Mouse (Mus musculus) stomach, postnatal 0 days (tissue): Measurements from ENCODE around the gene Fcho1. TPM values are rescaled to one million over a fixed set of nuclear protein-coding genes. Genes with fewer than 3 reads are reported as not detected.

ENCODE experiments used
- ATAC-seq: fragments of 200-750 bp; cut with Nextera tagmentation; 2 replicates; pipeline ENCODE4 v1.8.0; 2017; ENCODE audit not compliant: low FRiP score, low TSS enrichment
- DNase-seq: peaks from one replicate; pipeline ENCODE4 v3.0.0-alpha.2; 2016; ENCODE audit warnings: low spot score
- H3K27ac ChIP-seq: fragments of 300-500 bp; sonication (generic); replicated peaks from 2 replicates; pipeline ENCODE4 v1.5.1; 2014; ENCODE audit warnings: mild to moderate bottlenecking, control low read depth
- H3K27me3 ChIP-seq: fragments of 300-500 bp; sonication (generic); 2 replicates; pipeline ENCODE4 v1.6.1; 2014; ENCODE audit warnings: low read length; ENCODE audit not compliant: control insufficient read depth, insufficient read depth
- H3K36me3 ChIP-seq: fragments of 300-500 bp; sonication (generic); 2 replicates; pipeline ENCODE4 v1.6.1; 2014; ENCODE audit warnings: low read length, mixed read lengths; ENCODE audit not compliant: control insufficient read depth, insufficient read depth
- H3K4me1 ChIP-seq: fragments of 300-500 bp; sonication (generic); replicated peaks from 2 replicates; pipeline ENCODE4 v1.6.1; 2014; ENCODE audit warnings: antibody characterized with exemption; ENCODE audit not compliant: control insufficient read depth, insufficient read depth
- H3K4me2 ChIP-seq: fragments of 300-500 bp; sonication (generic); replicated peaks from 2 replicates; pipeline ENCODE4 v1.6.1; 2014; ENCODE audit warnings: low read depth, mild to moderate bottlenecking, control low read depth, moderate library complexity
- H3K4me3 ChIP-seq: fragments of 300-500 bp; sonication (generic); 2 replicates; pipeline ENCODE4 v1.5.1; 2014; ENCODE audit warnings: low read depth, low read length, control low read depth
- H3K9ac ChIP-seq: fragments of 300-500 bp; sonication (generic); 2 replicates; pipeline ENCODE4 v1.6.1; 2014; ENCODE audit warnings: mild to moderate bottlenecking, low read length, control low read depth, mixed read lengths
- H3K9me3 ChIP-seq: fragments of 300-500 bp; sonication (generic); 2 replicates; pipeline ENCODE4 v1.6.1; 2016; ENCODE audit warnings: low read length; ENCODE audit not compliant: control insufficient read depth
- CTCF ChIP-seq: IDR thresholded peaks from 2 replicates; pipeline ENCODE4 v1.5.1; 2016; ENCODE audit warnings: antibody characterized with exemption, low read depth, mild to moderate bottlenecking, moderate library complexity
- EP300 ChIP-seq: optimal IDR thresholded peaks from 2 replicates; pipeline ENCODE3; 2016; ENCODE audit warnings: antibody characterized with exemption
- WGBS: fragments of 180-500 bp; shearing (Covaris S2); extraction: QIAGEN DNeasy Blood & Tissue Kit; methylation state at CpG from one replicate; pipeline ENCODE4 v1.1.7; 2014; 5-methylcytosine and 5-hydroxymethylcytosine counted together
- polyA plus RNA-seq: library from polyadenylated mRNA; unstranded; fragments of >200 nt; fragmentation: Nextera tagmentation; extraction: Ambion mirVana; gene quantifications from 2 replicates; pipeline ENCODE4 v1.2.1, GENCODE M21; 2015

Gene Fcho1
- polyA plus RNA-seq, 1 experiment from 2014 or later: 4.8 TPM

GRCm38 (mm10) chr8:71731652-71732230 lies 6.2 kb upstream of the Fcho1 start:
- peak; percentile 78 for DNase-seq
- Histone ChIP-seq H3K36me3 (no peaks in the 10 kb centered on the region), H3K9me3 (no peaks in the 10 kb centered on the region), H3K27me3 (no peaks in the 10 kb centered on the region), H3K4me3 (no peak overlapping the region), H3K27ac (no peak overlapping the region), H3K4me1 (no peaks in the 10 kb centered on the region; the same call in 1 of the 2 replicates), H3K9ac (no peak overlapping the region), H3K4me2 (no peak overlapping the region)
- WGBS: 51% methylated on average over 3 of the region's 3 CpGs
- ATAC-seq: peak; percentile 39; the same call in 1 of the 2 replicates
- TF ChIP-seq EP300 (no peak), CTCF (peak; percentile 78)

- Histone ChIP-seq H3K36me3 (no peaks in the 10 kb centered on the region), H3K27me3 (no peaks in the 10 kb centered on the region), H3K9me3 (no peaks in the 10 kb centered on the region), H3K9ac (no peak overlapping the region), H3K4me3 (no peak overlapping the region), H3K4me2 (peak overlapping the region; percentile 55), H3K27ac (no peak overlapping the region), H3K4me1 (peaks cover 2% of the 10 kb centered on the region)
- no peak for TF ChIP-seq CTCF
- no peak for TF ChIP-seq EP300
- 7% methylated on average over 12 of the region's 16 CpGs for WGBS
- ATAC-seq (no peak), DNase-seq (no peak)
Observed at GRCm38 (mm10) chr8:71728826-71729620, 3.5 kb upstream of the Fcho1 start.

- no peak for TF ChIP-seq EP300
Observed at GRCm38 (mm10) chr8:71728240-71728785, 2.8 kb upstream of the Fcho1 start.

GRCm38 (mm10) chr8:71724389-71724788 lies 1.1 kb downstream of the Fcho1 start:
- no peak for TF ChIP-seq CTCF
- TF ChIP-seq EP300: no peak
- no peaks in the 10 kb centered on the region for H3K9me3 ChIP-seq
- WGBS: 55% methylated on average over 4 of the region's 4 CpGs
- DNase-seq (no peak), ATAC-seq (no peak)
- peaks cover 2% of the 10 kb centered on the region for H3K4me1 ChIP-seq
- H3K4me2 ChIP-seq: no peak overlapping the region
- H3K36me3 ChIP-seq: no peaks in the 10 kb centered on the region
- H3K27ac ChIP-seq: 0 out of 2 replicates have a peak overlapping the region, but pooled peaks have one; percentile 30
- no peak overlapping the region for H3K9ac ChIP-seq
- no peaks in the 10 kb centered on the region for H3K27me3 ChIP-seq
- H3K4me3 ChIP-seq: no peak overlapping the region

More at GRCm38 (mm10) chr8:71728240-71728785, 2.8 kb upstream of the Fcho1 start:
- Histone ChIP-seq H3K4me2 (peak overlapping the region; percentile 55), H3K4me3 (peak overlapping the region; percentile 23), H3K36me3 (no peaks in the 10 kb centered on the region), H3K4me1 (peaks cover 2% of the 10 kb centered on the region), H3K9me3 (no peaks in the 10 kb centered on the region), H3K27ac (0 out of 2 replicates have a peak overlapping the region, but pooled peaks have one; percentile 13), H3K9ac (0 out of 2 replicates have a peak overlapping the region, but pooled peaks have one; percentile 13), H3K27me3 (no peaks in the 10 kb centered on the region)
- peak; percentile 57 for DNase-seq
- 5% methylated on average over 19 of the region's 21 CpGs for WGBS
- peak; percentile 48 for ATAC-seq

GRCm38 (mm10) chr8:71723047-71723551 lies 2.4 kb downstream of the Fcho1 start:
- no peak overlapping the region for H3K27ac ChIP-seq
- DNase-seq: no peak
- H3K9ac ChIP-seq: no peak overlapping the region
- 69% methylated on average over 14 of the region's 14 CpGs for WGBS
- ATAC-seq: no peak
- H3K4me1 ChIP-seq: peaks cover 2% of the 10 kb centered on the region; the same call in 1 of the 2 replicates
- no peaks in the 10 kb centered on the region for H3K9me3 ChIP-seq
- no peaks in the 10 kb centered on the region for H3K36me3 ChIP-seq
- TF ChIP-seq CTCF (no peak), EP300 (no peak)
- H3K4me3 ChIP-seq: no peak overlapping the region
- H3K4me2 ChIP-seq: no peak overlapping the region
- no peaks in the 10 kb centered on the region for H3K27me3 ChIP-seq
